In genomic region chr16:15084753-15085728, GRCm38 (mm10) we compare ENCODE assay signal across 8 mouse cellular contexts.
DNase-seq lines count a peak whose midpoint lies in the region; ATAC-seq and TF ChIP-seq lines count a peak whose summit lies in the region.

No protein-coding gene starts in this region.

- no peak overlapping the region for H3K27ac ChIP-seq in left cerebral cortex, adult 2 months
- H3K27ac ChIP-seq in embryonic facial prominence, embryonic 14.5 days (replicated peaks; ENCODE audit: low read depth, low read length): peak overlapping the region; percentile 96
- peak overlapping the region; percentile 58 for H3K27ac ChIP-seq in heart, embryonic 12.5 days (ENCODE audit: poor library complexity, severe bottlenecking)
- peak overlapping the region; percentile 98 for H3K27ac ChIP-seq in kidney, embryonic 15.5 days
- H3K27ac ChIP-seq in small intestine, adult 2 months (ENCODE audit: insufficient read depth, low read depth, low read length): no peak overlapping the region

- H3K36me3 ChIP-seq in embryonic facial prominence, embryonic 14.5 days (ENCODE audit: control insufficient read depth, insufficient read depth, low read length): no peaks in the 10 kb centered on the region
- H3K36me3 ChIP-seq in heart, embryonic 12.5 days: no peaks in the 10 kb centered on the region
- H3K36me3 ChIP-seq in kidney, embryonic 15.5 days: no peaks in the 10 kb centered on the region
- no peaks in the 10 kb centered on the region for H3K36me3 ChIP-seq in small intestine, adult 2 months (ENCODE audit: control insufficient read depth, insufficient read depth, low read length)

- peak overlapping the region; percentile 75 for H3K4me2 ChIP-seq in embryonic facial prominence, embryonic 14.5 days (ENCODE audit: low read depth, low read length)
- H3K4me2 ChIP-seq in heart, embryonic 12.5 days: peak overlapping the region; percentile 96
- peak overlapping the region; percentile 86 for H3K4me2 ChIP-seq in kidney, embryonic 15.5 days

- peak overlapping the region; percentile 63 for H3K9ac ChIP-seq in embryonic facial prominence, embryonic 14.5 days (ENCODE audit: low read depth, low read length)
- H3K9ac ChIP-seq in heart, embryonic 12.5 days: peak overlapping the region; percentile 63
- H3K9ac ChIP-seq in kidney, embryonic 15.5 days: peak overlapping the region; percentile 49

- no peak for TF ChIP-seq CTCF in left cerebral cortex, adult 2 months (IDR thresholded peaks at IDR 0.05)
- TF ChIP-seq CTCF in small intestine, adult 2 months (IDR thresholded peaks at IDR 0.05; ENCODE audit: extremely low read depth, insufficient read length, insufficient replicate concordance, low read depth, low read length): no peak

- ATAC-seq in embryonic facial prominence, embryonic 14.5 days (ENCODE audit: low read depth): peak; percentile 91
- ATAC-seq in heart, embryonic 12.5 days (ENCODE audit: insufficient number of reproducible peaks, low FRiP score): peak; percentile 87
- ATAC-seq in kidney, embryonic 15.5 days (replicated peaks; ENCODE audit: low FRiP score): peak; percentile 93

- intact Hi-C loops in left cerebral cortex, adult 2 months (cut with DNase I): no loop called here

- no peaks in the 10 kb centered on the region for H3K9me3 ChIP-seq in embryonic facial prominence, embryonic 14.5 days (ENCODE audit: control insufficient read depth, low read length)
- H3K9me3 ChIP-seq in heart, embryonic 12.5 days (replicated peaks): peaks cover 3% of the 10 kb centered on the region; the same call in 1 of the 2 replicates
- H3K9me3 ChIP-seq in kidney, embryonic 15.5 days (replicated peaks): 0 out of 2 replicates have a peak, but pooled peaks cover 4% of the 10 kb centered on the region

- peak in 1 of 2 experiments; percentile 17 for DNase-seq in left cerebral cortex, adult 2 months (ENCODE audit: extremely low spot score in 1 of 2, low spot score in 2 of 2)
- no peak for DNase-seq in left cerebral cortex, adult 9 months (ENCODE audit: low spot score in 2 of 2)
- peak; percentile 84 for DNase-seq in embryonic facial prominence, embryonic 14.5 days (ENCODE audit: low spot score)
- DNase-seq in lung, postnatal 36 days: peak; percentile 3
- no peak for DNase-seq in spleen, adult 18-20 months

- peaks cover 11% of the 10 kb centered on the region for H3K4me1 ChIP-seq in embryonic facial prominence, embryonic 14.5 days (ENCODE audit: control insufficient read depth, insufficient read depth, low read length)
- H3K4me1 ChIP-seq in heart, embryonic 12.5 days (replicated peaks): peaks cover 7% of the 10 kb centered on the region
- H3K4me1 ChIP-seq in kidney, embryonic 15.5 days: peaks cover 22% of the 10 kb centered on the region
- H3K4me1 ChIP-seq in small intestine, adult 2 months (ENCODE audit: control insufficient read depth, insufficient read depth, insufficient read length, low read length): no peaks in the 10 kb centered on the region

- H3K27me3 ChIP-seq in embryonic facial prominence, embryonic 14.5 days (replicated peaks; ENCODE audit: control insufficient read depth, insufficient read depth, low read length): no peaks in the 10 kb centered on the region
- H3K27me3 ChIP-seq in heart, embryonic 12.5 days (replicated peaks): no peaks in the 10 kb centered on the region
- no peaks in the 10 kb centered on the region for H3K27me3 ChIP-seq in kidney, embryonic 15.5 days
- no peaks in the 10 kb centered on the region for H3K27me3 ChIP-seq in small intestine, adult 2 months (ENCODE audit: control insufficient read depth, insufficient read depth, low read length)

- H3K4me3 ChIP-seq in left cerebral cortex, adult 2 months: peak overlapping the region; percentile 48
- H3K4me3 ChIP-seq in embryonic facial prominence, embryonic 14.5 days (ENCODE audit: low read depth, low read length): peak overlapping the region; percentile 49
- H3K4me3 ChIP-seq in heart, embryonic 12.5 days: peak overlapping the region; percentile 67
- peak overlapping the region; percentile 52 for H3K4me3 ChIP-seq in kidney, embryonic 15.5 days (replicated peaks)
- peak overlapping the region; percentile 53 for H3K4me3 ChIP-seq in small intestine, adult 2 months (ENCODE audit: low read depth, low read length)

- WGBS in embryonic facial prominence, embryonic 14.5 days: under 1% methylated on average over 56 of the region's 56 CpGs
- 1% methylated on average over 56 of the region's 56 CpGs for WGBS in heart, embryonic 12.5 days
- 2% methylated on average over 56 of the region's 56 CpGs for WGBS in kidney, embryonic 15.5 days
- 5% methylated on average over 55 of the region's 56 CpGs for WGBS in small intestine, adult 2 months

- TF ChIP-seq POLR2A in small intestine, adult 2 months (IDR thresholded peaks at IDR 0.05; ENCODE audit: low read depth, low read length): no peak

Comparison
In these comparisons a context has a peak if more than half of its experiments do, and no peak if none do; other contexts are left out.
1. DNase-seq: peak in embryonic facial prominence, embryonic 14.5 days (single experiment) and lung, postnatal 36 days (single experiment); none in left cerebral cortex, adult 9 months (0 of 2) and spleen, adult 18-20 months (0 of 2).
2. H3K27ac ChIP-seq: peak in embryonic facial prominence, embryonic 14.5 days (single experiment), heart, embryonic 12.5 days (single experiment) and kidney, embryonic 15.5 days (single experiment); none in left cerebral cortex, adult 2 months (single experiment) and small intestine, adult 2 months (single experiment).
3. Peak in every context shown above with its lines, with median percentiles within 50 percentile points of each other: H3K4me3 ChIP-seq, ATAC-seq, H3K4me2 ChIP-seq and H3K9ac ChIP-seq.